Mouse (Mus musculus) embryonic fibroblast, embryonic 13.5 days (primary cell): ENCODE measurements at regions not wholly inside any gene's neighbourhood (a gene's known extent, or its start where the extent isn't known, plus 50 kb on each side); places are given as distances from the start of the nearest gene placed in this dataset.

Experiments
- CTCF ChIP-seq: IDR thresholded peaks from 2 replicates; pipeline ENCODE4 v1.5.1; 2011; ENCODE audit warnings: mild to moderate bottlenecking, control low read depth, low read length, moderate library complexity, borderline replicate concordance; ENCODE audit not compliant: insufficient read depth
- POLR2A ChIP-seq: IDR thresholded peaks from 2 replicates; pipeline ENCODE4 v1.6.1; 2011; ENCODE audit warnings: low read depth, mild to moderate bottlenecking, control low read depth, low read length, moderate library complexity

- TF ChIP-seq POLR2A = no peak
- no peak for TF ChIP-seq CTCF
Measured at GRCm38 (mm10) chr15:96877271-96877670, 177.7 kb upstream of the Slc38a2 start.
